Mouse (Mus musculus) NIH3T3 (cell line): ENCODE results near the gene Spns1.
"Not testable (repeated sequence)": the region's sequence is repeated elsewhere in the genome, so short reads cannot be mapped to it uniquely, and the experiment has no call there.

Experiments
- DNase-seq: peaks from one replicate; pipeline ENCODE4 v3.0.0-alpha.2; 2012; ENCODE audit warnings: low read depth

Gene Spns1

GRCm38 (mm10) chr7:126338906-126339305 lies 38.3 kb downstream of the Spns1 start:
- DNase-seq = no peak

- DNase-seq = no peak
These were observed 41.7 kb downstream of the Spns1 start for GRCm38 (mm10) chr7:126335556-126335955.

GRCm38 (mm10) chr7:126332691-126333090 lies 44.6 kb downstream of the Spns1 start:
- DNase-seq = no peak

- no peak for DNase-seq
These were observed 46.6 kb downstream of the Spns1 start for GRCm38 (mm10) chr7:126330693-126331092.

DNA sequence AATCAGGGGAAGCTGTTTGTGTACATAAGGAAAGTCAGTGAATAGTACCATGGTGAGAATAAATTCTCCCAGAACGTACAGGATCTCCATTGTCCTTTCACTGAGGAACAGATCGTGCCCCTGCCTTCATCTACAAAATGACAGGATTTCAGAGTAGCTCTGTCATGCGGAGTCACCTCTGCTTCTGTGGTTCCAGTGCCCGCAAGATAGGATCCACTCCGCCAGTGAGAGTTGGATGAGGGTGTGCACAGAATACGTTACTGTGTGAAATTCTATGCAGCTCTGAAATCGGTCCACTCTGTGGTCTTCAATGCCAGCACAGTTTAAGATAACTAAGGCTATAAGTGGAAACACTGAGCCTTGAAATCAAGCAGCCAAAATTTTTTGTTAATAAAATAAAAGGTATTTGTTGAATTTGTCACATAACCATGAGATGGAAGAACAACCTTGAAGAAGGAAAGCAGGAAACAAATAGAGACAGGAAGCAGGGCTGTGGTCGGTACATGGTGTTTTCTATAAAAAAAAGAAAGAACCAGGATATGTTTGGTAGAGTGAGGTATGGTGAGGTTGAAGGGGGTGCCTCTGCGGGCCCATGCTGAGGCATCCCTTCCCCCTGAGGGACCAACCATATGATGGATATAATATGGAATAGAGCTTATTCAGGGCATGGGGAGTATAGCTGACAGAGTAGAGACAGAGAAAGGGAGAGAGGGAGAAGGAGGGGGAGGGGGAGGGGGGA lies 47.2 kb downstream of the Spns1 start:
- no peak for DNase-seq

DNA sequence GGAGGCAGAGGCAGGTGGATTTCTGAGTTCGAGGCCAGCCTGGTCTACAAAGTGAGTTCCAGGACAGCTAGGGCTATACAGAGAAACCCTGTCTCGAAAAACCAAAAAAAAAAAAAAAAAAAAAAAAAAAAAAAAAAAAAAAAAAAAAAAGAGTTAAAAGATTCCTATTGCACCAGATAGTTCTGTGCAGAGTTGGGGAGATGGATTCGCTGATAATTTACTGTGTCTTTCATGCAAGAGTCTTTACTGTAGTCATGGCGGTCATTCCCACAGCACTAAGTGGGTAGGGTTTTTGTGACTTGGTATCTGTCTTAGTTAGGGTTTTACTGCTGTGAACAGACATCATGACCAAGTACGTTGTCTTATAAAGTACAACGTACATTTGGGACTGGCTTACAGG lies 48.4 kb downstream of the Spns1 start:
- DNase-seq = not testable (repeated sequence)

GRCm38 (mm10) chr7:126325576-126326273 lies 51.5 kb downstream of the Spns1 start:
- DNase-seq = not testable (repeated sequence)

DNA sequence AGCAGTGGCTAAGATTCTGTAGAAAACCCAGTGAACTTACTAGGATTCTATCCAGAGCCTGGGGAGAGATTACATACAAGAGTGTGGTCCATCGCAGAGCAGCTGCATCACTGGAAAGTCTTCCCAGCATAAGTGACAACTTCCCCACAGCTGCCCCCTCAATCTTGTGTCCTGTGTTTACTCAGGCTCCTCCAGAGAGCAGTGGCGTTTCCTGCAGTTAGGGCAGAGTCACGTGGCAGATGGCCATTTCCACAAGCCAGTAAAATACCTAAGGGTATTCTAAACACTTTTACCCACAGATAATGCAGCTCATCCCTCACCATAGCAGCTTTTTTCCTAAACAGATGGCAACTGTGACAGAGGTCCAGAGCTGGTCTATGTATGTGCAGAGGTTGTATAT lies 52.5 kb downstream of the Spns1 start:
- no peak for DNase-seq

DNA sequence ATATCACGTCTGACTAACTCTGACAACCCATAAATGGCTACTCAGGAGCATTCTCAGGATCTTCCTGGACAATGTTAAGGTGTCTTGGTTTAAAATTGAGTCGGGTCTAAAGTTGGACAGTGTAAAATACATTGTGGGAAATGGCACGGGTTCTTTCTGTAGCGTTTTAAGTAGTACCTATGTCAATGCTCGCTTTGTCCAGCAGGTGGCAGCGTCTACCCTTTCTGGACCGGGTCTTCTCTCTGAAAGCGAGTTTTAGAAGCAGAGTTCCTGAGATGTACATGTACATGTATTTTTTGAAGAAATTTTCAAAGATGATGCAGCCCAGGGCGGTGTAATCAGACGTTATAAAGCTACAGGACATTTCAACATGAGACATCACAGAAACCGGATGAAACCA lies 53.5 kb downstream of the Spns1 start:
- DNase-seq = peak; percentile 87
